Mouse (Mus musculus) frontal cortex, postnatal 14 days (tissue): ENCODE results near the gene Rpusd1.

Experiments used
- DNase-seq, 2 experiments: peaks; one replicate each; pipeline ENCODE4 v3.0.0; 2022; ENCODE audit warnings: low spot score in 2 of 2

The Rpusd1 gene

DNA sequence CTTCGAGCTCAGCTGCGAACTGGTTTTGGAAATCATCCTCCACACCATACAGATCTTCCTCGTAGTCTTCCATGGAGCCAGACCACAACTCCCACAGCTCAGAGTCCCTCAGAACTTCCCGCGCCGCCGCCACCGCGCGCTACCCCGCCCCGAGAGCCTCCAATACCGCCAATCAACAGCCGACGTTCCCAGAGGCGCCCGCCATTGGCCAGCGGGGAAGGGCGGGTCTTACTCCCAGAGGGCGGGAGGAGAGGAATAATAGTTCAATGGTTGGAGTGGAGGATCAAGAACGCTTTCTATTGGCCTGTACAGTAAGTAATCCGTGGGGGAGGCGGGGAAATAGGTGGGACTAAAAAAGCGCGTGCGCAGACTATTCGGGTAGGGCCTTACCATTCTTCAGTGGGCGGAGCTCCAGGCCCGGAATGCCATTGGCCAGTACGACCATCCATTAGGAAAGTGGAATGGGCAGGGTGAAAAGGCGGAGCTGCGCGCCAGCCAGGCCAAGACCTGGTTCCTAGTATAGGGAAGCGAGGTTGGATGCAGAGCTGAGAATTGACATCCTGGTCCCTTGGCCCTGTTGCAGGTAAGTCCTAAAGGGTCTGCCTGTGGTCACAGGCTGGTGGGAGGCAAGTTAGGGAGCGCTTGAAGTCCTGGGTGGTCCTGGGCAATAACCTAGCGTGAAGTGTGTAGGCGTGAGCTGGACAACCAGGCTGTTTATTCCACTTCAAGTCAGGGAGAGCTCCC lies at the start of gene Rpusd1, which contains the start of gene Chtf18:
Gene Rpusd1, plus strand, starts transcription at position 406 of the 744 bp plus-strand sequence.
Gene Chtf18, minus strand, starts transcription at position 155 of the 744 bp plus-strand sequence.
- DNase-seq = peak; percentile 98 to 99

DNA sequence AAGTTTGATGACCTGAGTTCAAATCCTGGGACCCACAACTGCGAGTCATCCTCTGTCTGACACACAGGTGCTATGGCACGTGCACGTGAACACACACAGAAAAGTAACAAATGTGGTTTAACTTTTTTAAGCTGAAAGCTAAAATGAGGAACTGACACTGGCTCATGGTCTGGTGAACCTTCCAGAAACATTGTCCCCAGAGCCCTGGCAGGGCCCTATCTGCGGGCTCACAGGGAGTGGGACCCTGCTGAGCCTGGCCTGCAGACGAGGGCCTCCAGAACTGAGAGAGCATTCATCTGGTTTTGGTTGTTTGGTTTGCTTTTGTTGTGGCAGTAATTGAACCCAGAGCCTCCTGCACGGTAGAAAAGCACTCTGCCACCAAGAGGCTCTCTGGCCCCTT lies 49.5 kb upstream of the Rpusd1 start:
- DNase-seq = no peak

DNA sequence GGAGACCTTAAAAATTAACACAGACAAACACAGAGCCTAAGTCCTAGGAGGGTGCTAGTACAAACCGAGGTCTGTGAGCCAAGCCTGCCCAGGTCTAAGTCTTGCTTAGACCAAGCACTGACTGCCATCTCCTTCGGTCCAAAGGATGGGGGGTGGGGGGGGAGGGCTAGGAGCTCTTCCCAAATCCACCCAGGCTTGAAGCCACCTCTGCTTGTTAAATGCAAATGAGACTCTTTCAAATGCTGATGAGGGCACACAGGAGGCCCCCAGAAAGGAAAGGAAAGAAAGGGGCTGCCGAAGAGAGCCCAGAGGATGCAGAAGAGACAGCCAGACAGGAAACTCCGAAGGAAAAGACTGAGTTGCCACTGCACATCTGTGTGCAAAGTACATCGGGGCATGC lies 47.7 kb upstream of the Rpusd1 start:
- no peak for DNase-seq

DNA sequence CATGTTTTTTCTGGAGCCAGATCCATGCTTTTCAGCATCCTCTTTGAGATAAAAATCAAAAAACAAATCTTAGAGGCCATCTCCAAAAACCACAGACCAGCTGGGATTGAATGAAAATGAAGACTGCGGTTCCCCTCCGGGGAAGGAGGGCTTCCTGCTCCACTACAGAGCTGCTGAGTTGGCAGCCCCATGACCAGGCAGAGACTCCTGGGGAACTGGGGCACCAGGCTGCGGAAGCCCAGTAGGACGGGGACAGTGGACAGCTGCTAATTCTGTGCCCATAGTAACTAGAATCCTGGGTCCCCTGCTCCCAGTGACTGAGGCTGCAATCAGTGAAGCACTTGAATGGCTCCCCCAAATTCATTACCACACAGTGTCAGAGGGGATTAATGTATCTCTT lies 45.8 kb upstream of the Rpusd1 start:
- no peak for DNase-seq

- DNase-seq = no peak
Observed at GRCm38 (mm10) chr17:25686323-25686722, 41.1 kb upstream of the Rpusd1 start.

GRCm38 (mm10) chr17:25688922-25689321 lies 38.5 kb upstream of the Rpusd1 start:
- no peak for DNase-seq

- no peak for DNase-seq
Observed at GRCm38 (mm10) chr17:25696263-25696662, 31.2 kb upstream of the Rpusd1 start.

GRCm38 (mm10) chr17:25698446-25698845 lies 29.0 kb upstream of the Rpusd1 start:
- DNase-seq = peak; percentile 60 to 78

- no peak for DNase-seq
Observed at GRCm38 (mm10) chr17:25700863-25701496, 26.5 kb upstream of the Rpusd1 start.

DNA sequence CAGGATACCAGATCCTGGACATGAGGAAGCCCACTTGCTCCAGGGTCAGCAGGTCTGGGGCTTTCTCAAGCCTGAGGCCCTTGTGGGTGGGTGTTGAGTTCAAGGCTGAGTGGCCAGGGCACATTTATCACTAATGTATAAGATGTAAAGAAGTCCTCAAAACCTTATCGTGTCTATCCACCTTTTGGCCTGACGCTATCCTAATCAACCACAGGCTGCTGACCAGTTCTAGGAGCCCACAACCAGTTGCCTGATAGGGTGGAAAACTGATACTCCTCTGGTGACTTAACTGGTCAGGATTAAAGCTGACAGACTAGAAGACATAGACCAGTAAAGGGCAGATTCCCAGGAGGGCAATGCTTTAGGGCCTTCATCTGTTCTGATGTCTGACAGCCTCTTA lies 17.5 kb upstream of the Rpusd1 start:
- no peak for DNase-seq

- no peak for DNase-seq
Observed at GRCm38 (mm10) chr17:25711136-25711535, 16.3 kb upstream of the Rpusd1 start.

DNA sequence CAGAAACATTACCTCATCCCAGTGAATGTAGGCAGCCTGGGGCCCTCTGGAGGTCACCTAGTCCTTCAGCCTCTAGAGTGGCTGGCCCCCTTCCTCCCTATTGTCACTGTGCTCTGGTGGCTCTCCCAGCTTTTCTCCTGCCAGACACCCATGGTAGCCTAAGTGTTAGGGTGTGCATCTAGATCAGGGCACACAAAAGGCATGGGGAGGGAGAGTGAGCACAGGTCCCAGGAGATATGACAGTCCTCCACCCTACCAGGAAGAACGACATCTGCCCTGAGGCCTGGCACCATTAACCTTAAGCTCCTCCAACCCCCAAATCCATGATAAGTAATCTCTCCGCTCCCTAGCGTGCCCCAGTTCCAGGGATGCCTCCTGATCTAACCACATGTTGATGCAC lies 11.8 kb upstream of the Rpusd1 start:
- no peak for DNase-seq

DNA sequence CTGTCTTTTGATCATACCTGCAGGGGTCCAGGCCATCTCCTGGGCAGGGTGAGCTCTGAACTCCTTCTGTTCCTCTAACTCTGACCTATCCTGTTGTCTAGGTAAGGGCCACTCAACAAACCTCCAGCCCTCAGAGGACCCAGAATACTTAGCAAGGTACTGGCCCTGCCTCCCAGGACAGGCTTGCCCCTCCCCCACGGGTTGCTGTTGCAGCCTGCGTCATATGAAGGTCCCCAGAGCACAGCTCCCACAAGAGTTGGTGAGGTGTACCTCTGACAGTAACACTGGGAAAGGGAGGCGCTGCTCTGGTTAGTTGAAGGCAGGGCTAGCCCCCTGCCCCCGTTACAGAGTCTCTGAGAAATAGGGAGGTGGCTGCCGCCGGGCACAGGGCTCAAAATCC lies 11.3 kb upstream of the Rpusd1 start:
- no peak for DNase-seq

- DNase-seq = no peak
Observed at GRCm38 (mm10) chr17:25716711-25717637, 10.5 kb upstream of the Rpusd1 start, which contains the start of gene Gng13. Gene Gng13, plus strand, starts transcription at chr17:25717171.

- no peak for DNase-seq
Observed at GRCm38 (mm10) chr17:25717691-25718090, 9.8 kb upstream of the Rpusd1 start.

DNA sequence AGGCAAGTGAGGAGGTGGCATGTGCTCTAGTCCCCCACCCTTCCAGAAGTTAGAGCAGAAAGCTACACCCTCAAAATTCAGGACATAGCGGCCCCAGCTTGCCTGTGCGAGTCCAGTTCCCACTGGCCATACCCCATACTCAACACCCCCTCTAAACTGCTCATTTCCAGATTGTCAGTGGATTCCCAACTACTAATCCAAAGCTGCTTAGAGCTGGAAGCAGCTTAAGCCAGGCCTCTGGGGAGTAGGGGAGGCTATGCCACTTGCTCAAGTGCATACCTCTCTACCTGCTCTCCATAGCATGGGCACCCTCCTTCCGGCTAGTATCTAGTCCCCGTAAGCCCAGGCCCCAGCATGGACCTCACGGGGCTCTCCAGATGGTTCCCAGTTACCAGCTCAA lies 6.0 kb upstream of the Rpusd1 start:
- DNase-seq = no peak

GRCm38 (mm10) chr17:25723470-25723869 lies 4.0 kb upstream of the Rpusd1 start:
- DNase-seq = no peak

GRCm38 (mm10) chr17:25723919-25724318 lies 3.6 kb upstream of the Rpusd1 start:
- DNase-seq = no peak

- DNase-seq = no peak
Observed at GRCm38 (mm10) chr17:25725264-25725663, 2.2 kb upstream of the Rpusd1 start.

DNA sequence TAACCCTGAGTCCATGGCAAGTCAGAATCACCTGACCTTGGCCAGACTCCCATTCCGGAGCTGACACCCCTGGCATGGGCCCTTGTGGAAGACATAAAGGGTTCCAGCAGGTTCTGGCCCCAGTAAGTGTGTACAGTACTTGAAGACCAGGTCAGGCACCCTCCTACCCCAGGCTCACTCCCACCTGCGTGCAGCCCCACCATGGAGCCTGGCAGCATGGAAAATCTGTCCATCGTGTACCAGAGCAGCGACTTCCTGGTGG lies 470 bp downstream of the Rpusd1 start:
- no peak for DNase-seq

- DNase-seq = peak; percentile 64 to 83
Observed at GRCm38 (mm10) chr17:25732082-25732481, 4.6 kb downstream of the Rpusd1 start.

GRCm38 (mm10) chr17:25735246-25735645 lies 7.8 kb downstream of the Rpusd1 start:
- no peak for DNase-seq
